Mouse (Mus musculus) large intestine, adult 2 months (tissue): ENCODE measurements around the gene Gm10217. TPM values are rescaled to one million over a fixed set of nuclear protein-coding genes. Genes with fewer than 3 reads are reported as not detected.

Experiments
- DNase-seq: peaks from one replicate; pipeline ENCODE4 v3.0.0-alpha.2; 2012; ENCODE audit warnings: low read depth, low spot score
- WGBS: fragments of 180-500 bp; shearing (Covaris S2); methylation state at CpG from one replicate; pipeline ENCODE4 v1.1.7; 2018; 5-methylcytosine and 5-hydroxymethylcytosine counted together
- polyA plus RNA-seq: library from polyadenylated mRNA; depleted of rRNA; stranded (reverse); fragments of >200 nt; gene quantifications from 2 replicates; pipeline ENCODE4 v1.2.3, GENCODE M21; 2012; rRNA removed

The Gm10217 gene
- polyA plus RNA-seq, result not detected in 2 replicates

DNA sequence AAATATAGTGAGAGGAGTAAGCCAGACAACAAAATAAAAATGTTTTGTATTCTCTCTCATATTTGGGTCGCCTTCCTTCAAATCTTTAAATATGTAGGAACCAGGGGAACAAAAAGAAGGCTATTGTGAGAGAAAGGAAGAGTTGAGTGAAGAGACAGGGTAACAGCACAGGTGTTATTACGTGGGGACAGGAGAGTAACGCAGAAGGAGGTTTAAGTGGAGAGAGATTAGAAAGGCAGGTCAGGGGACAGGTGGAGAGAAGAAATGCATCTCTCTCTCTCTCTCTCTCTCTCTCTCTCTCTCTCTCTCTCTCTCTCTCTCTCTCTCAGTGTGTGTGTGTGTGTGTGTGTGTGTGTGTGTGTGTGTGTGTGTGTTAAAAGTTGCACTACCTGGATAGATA is at the start of gene Gm10217:
Gm10217 (plus strand) TSS at position 301 of the 400 bp plus-strand sequence.
- 79% methylated on average over 3 of the region's 3 CpGs for WGBS
- no peak for DNase-seq

DNA sequence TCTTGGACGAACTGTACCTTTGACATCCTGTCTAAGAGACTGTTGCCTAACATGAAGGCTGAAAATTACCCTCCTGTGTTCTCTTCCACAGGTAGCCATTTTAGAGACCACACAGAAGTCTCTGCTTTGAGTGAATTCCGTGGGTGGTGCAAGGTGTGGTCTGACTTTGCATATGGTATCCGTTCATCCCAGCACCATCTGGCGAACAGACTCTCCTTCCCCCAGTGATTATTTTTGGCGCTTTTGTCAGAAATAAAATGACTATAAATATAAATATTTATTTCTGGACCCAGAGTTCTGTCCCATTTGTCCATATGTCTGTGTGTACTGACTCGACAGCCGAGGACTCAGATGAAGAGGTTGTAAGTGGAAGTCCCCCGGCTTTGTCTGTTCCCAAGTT is 39.3 kb upstream of the Gm10217 start:
- 69% methylated on average over 8 of the region's 8 CpGs for WGBS
- no peak for DNase-seq

DNA sequence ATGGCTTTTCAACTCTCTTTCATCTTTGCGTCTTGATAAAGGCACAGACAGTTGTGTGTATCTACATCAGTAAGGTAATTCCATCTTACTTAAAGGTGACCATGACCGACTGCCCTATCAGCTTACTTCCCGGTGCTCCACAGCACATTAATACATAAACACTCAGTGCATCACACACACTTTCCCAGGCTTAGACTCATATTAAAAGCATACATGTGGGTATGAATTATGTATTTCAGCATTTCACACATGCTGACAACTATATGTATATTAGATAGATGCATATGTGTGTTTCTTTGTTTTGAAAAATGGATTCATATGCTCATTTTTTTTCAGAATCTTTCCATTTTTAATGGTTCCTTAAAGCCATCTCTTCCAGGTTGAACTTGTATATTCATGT is 23.8 kb upstream of the Gm10217 start:
- WGBS, result 86% methylated on average over 3 of the region's 3 CpGs
- no peak for DNase-seq

DNA sequence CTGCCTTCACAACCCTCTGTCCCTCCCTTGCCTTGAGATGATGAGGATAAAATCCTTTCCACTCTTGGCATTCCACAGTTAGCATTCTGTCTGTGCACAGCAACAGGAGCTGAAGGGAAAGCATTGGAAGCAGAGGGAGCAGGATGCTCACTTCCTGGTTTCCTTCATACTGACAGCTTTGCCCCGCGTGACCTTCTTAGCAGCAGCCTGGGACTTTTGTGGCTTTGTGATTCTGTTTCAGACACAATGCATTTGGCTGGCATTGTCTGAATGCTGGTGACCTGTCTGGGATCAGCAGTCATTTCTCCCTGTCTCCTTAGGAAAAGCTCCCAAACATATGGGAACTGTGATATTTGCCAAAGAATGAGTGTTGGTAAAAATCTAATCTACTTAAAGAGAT is 4.8 kb upstream of the Gm10217 start:
- no peak for DNase-seq
- 30% methylated on average over 2 of the region's 2 CpGs for WGBS

DNA sequence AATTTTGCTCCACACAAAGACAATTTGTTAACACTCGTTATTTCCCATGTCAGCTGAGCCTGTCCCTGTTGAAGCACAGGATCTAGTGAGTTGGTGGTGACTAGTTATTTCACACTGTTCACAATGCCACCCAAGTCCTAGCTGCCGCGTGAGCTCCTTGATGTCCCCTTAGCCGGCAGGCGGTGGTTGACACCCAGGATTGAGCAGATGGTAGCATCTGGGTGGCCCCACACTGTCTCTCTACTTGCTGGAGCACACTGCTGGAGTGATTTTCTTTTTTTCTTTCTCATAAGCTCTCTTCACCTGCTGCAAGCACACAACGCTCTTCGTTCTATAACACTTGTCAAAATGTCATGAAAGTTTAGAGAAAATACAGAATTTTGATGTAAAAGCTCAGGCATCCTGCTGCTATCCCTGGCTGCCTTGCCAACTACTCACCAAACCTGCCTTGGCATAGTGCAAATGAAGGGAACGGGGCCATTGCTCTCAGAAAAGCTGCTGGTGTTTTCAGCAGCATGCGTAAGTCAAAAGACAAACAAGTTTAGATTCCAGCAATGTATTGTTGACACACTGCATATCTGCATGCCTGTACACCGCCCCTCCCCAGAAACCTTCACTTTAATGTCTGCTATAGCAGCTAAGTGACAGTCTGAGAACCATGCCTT is 3.4 kb upstream of the Gm10217 start:
- WGBS, result 73% methylated on average over 10 of the region's 10 CpGs
- no peak for DNase-seq

DNA sequence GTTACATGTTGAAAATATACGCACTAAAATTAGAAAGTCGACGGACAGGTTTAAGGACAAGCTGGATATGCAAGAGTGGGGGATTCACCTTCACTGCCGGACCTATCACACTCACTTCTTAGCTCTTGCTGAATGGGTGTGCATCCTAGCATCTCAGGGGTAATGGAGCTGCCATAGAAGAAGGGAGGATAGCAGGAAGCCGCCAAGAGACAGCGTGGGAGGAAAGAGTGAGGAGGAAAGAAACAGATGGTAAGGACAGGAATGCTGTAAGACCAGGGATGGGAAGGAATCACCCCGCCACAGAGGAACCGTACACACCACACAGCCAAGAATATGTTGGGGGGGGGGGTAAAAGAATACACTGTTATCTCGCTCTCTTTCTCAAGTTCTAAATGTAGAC is 1.1 kb downstream of the Gm10217 start:
- 79% methylated on average over 9 of the region's 9 CpGs for WGBS
- no peak for DNase-seq

DNA sequence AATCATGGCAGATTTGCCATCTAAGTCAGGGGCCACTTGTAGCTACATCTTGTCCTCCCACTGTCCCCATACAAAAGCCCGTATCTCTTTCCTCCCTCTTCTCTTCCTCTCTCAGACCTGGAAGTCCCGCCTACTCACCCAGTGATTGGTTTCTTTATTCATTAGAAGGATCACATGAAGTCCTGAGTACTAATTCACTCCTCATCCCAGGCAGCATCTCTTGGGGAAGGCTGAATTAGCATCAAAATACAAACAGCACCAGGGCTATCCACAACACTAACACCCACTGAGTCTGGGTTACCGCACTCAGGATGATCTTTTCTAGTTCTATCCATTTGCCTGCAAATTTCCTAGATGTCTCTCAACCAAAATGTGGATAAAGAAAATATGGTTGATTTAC is 4.0 kb downstream of the Gm10217 start:
- DNase-seq, result no peak
- WGBS, result 79% methylated on average over 3 of the region's 3 CpGs

DNA sequence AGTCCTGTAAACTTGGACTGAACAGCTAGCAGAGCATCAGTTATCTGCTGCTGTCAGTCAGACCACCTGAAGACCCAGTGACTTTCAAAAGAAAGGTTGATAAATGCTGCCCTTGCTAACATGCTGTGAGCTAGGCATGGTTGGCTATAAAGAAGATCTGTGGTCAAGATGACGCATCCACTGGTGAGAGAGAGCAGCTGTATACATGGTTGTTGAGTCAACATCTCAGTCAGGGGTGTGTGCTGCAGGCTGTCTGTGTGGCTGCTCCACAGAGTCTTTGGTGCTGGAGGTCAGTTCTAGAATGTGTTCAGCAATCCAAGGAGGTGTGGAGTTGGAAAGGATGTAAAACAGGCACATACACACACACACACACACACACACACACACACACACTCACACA is 12.2 kb downstream of the Gm10217 start:
- DNase-seq, result no peak
- WGBS, result 40% methylated on average over 1 of the region's 1 CpGs

DNA sequence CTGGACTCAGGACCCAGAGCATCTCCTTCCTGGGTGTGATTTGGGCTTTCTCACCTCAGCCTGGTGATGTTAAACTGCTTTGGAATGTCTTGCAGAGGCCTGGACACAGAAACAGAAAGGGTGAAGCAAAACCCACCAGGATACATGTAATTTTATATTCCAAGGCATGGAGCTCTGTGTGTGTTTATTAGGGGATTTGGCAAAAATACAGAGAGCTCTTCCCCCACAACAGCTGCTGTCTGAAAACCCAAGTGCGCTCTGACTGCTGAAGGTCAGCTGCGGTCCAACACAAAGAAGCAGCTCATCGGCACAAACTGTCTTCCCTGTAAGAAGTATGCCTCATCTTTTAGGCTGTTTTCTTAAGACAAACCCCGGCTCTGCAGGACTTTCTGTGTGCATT is 15.9 kb downstream of the Gm10217 start:
- WGBS, result 59% methylated on average over 4 of the region's 4 CpGs

DNA sequence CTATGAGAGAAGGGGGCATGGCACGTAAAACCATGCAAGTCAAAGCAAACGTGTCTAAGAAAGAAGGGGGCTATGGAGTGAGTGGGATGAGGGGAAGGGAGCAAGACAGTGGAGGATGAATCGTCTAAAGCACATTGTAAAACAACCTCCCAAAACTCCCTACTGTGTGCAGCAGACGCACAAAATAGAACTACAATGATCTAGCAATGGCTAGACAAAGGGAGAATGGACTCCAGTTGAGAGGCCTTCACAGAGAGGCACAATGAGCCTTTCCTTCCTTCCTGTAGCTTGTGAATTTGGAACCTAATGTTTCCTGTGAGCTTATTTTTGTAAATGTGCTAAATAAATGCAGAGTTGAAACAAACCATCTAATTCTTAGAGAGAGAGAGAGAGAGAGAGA is 22.7 kb downstream of the Gm10217 start:
- WGBS, result 65% methylated on average over 4 of the region's 4 CpGs
- no peak for DNase-seq

More for the DNA sequence above, 15.9 kb downstream of the Gm10217 start:
- DNase-seq, result no peak

DNA sequence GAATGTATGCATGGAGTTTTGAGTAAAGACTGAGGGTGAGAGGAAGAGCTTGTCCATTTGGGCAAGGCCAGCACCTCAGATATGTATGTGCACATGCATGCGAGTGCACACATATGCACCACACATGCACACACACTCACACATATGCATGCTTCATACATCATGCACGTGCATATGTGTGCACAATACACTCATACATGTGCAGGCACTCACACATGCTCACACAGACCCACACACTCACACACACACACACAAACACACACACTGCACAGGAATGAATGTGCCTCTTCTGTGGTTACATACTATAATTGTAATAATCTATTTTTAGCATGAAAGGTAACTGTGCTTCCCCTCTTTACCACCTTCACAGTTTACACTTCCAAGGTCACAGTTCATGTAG is 35.1 kb downstream of the Gm10217 start:
- 79% methylated on average over 2 of the region's 2 CpGs for WGBS
- no peak for DNase-seq

DNA sequence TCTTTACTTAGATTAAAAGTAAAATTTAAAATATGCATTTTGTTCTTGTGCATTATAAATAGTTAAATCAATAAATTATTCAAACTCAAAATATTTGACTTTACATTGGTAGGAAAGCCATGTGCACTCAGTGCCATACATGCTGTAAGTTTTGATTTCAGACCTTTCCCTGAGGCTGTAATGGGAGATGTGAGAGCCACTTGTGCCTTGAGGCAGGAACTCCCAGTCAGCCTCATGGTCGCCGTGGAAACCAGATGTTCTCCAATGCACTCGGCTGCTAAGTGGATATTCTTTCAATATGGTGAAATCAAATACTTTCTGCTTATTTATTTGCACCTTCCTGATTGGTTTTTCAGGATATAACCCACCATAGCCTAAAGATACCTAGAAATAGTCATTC is 35.6 kb downstream of the Gm10217 start:
- no peak for DNase-seq
- WGBS, result 70% methylated on average over 3 of the region's 3 CpGs

Other genes with a start within 250 kb of the Gm10217 start
- gene Fam155a, start 93.1 kb upstream of the Gm10217 start, polyA plus RNA-seq, result 0.30 and 0.38 TPM in 2 replicates
- gene Lig4, start 113.4 kb downstream of the Gm10217 start, polyA plus RNA-seq, result 1.4 and 2.6 TPM in 2 replicates
- 6.6 and 8.1 TPM in 2 replicates for gene Abhd13, start 113.5 kb downstream of the Gm10217 start, polyA plus RNA-seq
- 5.7 and 9.4 TPM in 2 replicates for gene Tnfsf13b, start 142.2 kb downstream of the Gm10217 start, polyA plus RNA-seq